Mouse (Mus musculus) forebrain, embryonic 12.5 days (tissue): ENCODE results near the gene Hoxa5. TPM values are rescaled to one million over a fixed set of nuclear protein-coding genes. Genes with fewer than 3 reads are reported as not detected.

ENCODE experiments used
- ATAC-seq: fragments of 200-750 bp; cut with Nextera tagmentation; 2 replicates; pipeline ENCODE4 v1.8.0; 2017; ENCODE audit warnings: moderate TSS enrichment; ENCODE audit not compliant: low FRiP score
- H3K27ac ChIP-seq: fragments of 300-500 bp; sonication (generic); 2 replicates; pipeline ENCODE4 v1.5.1; 2016; ENCODE audit warnings: mild to moderate bottlenecking
- H3K27me3 ChIP-seq: fragments of 300-500 bp; sonication (generic); 2 replicates; pipeline ENCODE4 v1.6.1; 2016; ENCODE audit warnings: mild to moderate bottlenecking
- H3K36me3 ChIP-seq: fragments of 300-500 bp; sonication (generic); replicated peaks from 2 replicates; pipeline ENCODE4 v1.6.1; 2016; ENCODE audit warnings: mild to moderate bottlenecking
- H3K4me1 ChIP-seq: fragments of 300-500 bp; sonication (generic); 2 replicates; pipeline ENCODE4 v1.6.1; 2016
- H3K4me2 ChIP-seq: fragments of 300-500 bp; sonication (generic); 2 replicates; pipeline ENCODE4 v1.6.1; 2016; ENCODE audit warnings: mild to moderate bottlenecking, moderate library complexity
- H3K4me3 ChIP-seq: fragments of 300-500 bp; sonication (generic); replicated peaks from 2 replicates; pipeline ENCODE4 v1.5.1; 2016; ENCODE audit warnings: mild to moderate bottlenecking
- H3K9ac ChIP-seq: fragments of 300-500 bp; sonication (generic); 2 replicates; pipeline ENCODE4 v1.6.1; 2016; ENCODE audit warnings: mild to moderate bottlenecking
- H3K9me3 ChIP-seq: fragments of 300-500 bp; sonication (generic); 2 replicates; pipeline ENCODE4 v1.6.1; 2016
- WGBS: fragments of 180-500 bp; shearing (Covaris S2); methylation state at CpG from one replicate; pipeline ENCODE4 v1.1.7; 2016; 5-methylcytosine and 5-hydroxymethylcytosine counted together
- microRNA counts: library from miRNA; unstranded; fragments of <30 nt; microRNA quantifications from one replicate; lab custom pipeline; 2017
- microRNA-seq: library from miRNA; unstranded; fragments of <30 nt; microRNA quantifications from one replicate; pipeline ENCODE4, GENCODE M21; 2017
- polyA plus RNA-seq: library from polyadenylated mRNA; unstranded; fragments of >200 nt; fragmentation: Nextera tagmentation; extraction: Ambion mirVana; gene quantifications from 2 replicates; pipeline ENCODE4 v1.2.1, GENCODE M21; 2016

The Hoxa5 gene
- polyA plus RNA-seq, 1 experiment from 2014 or later, result not detected

DNA sequence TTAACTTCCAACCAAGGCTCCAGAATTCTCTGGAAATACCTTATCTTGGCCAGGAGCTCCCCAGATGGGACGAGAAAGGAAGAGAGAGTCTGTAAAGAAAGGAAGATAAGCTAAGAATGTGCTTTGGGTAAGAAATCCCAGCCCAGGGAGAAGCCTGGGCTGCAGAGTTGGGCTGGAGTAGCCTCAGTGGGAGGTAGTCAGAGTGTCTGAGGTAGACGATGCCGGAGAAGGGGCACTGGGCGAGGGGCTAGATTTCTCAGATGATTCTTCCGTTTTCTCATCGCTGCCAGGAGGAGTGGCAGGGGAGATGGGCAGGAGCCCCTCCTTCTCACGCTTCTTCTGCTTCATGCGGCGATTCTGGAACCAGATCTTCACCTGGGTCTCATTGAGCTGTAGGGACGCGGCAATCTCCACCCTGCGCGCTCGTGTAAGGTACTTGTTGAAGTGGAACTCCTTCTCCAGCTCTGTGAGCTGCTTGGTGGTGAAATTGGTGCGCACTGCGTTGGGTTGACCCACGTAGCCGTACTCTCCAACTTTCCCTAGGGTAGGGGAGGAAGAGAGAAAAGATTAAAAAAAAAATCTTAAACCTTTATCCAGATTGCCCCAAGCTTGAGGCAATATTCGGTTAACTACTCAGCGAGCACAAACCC, 47.7 kb downstream of the Hoxa5 start:
- H3K4me3 ChIP-seq, result no peak overlapping the region
- ATAC-seq, result no peak
- H3K4me1 ChIP-seq, result peaks cover 16% of the 10 kb centered on the region
- WGBS, result 1% methylated on average over 20 of the region's 20 CpGs
- H3K9me3 ChIP-seq, result no peaks in the 10 kb centered on the region
- no peak overlapping the region for H3K4me2 ChIP-seq
- peaks cover 99% of the 10 kb centered on the region for H3K27me3 ChIP-seq
- H3K27ac ChIP-seq, result no peak overlapping the region
- H3K36me3 ChIP-seq, result no peaks in the 10 kb centered on the region
- no peak overlapping the region for H3K9ac ChIP-seq

- no peaks in the 10 kb centered on the region for H3K36me3 ChIP-seq
- no peak overlapping the region for H3K9ac ChIP-seq
- no peaks in the 10 kb centered on the region for H3K9me3 ChIP-seq
- WGBS, result 34% methylated on average over 3 of the region's 3 CpGs
- ATAC-seq, result no peak
- no peak overlapping the region for H3K4me3 ChIP-seq
- H3K27me3 ChIP-seq, result peaks cover 97% of the 10 kb centered on the region
- no peak overlapping the region for H3K4me2 ChIP-seq
- H3K27ac ChIP-seq, result no peak overlapping the region
- peaks cover 16% of the 10 kb centered on the region for H3K4me1 ChIP-seq
Measured at GRCm38 (mm10) chr6:52155471-52155870, 48.9 kb downstream of the Hoxa5 start.

GRCm38 (mm10) chr6:52154044-52154443, 50.3 kb downstream of the Hoxa5 start:
- Histone ChIP-seq H3K4me2 (no peak overlapping the region), H3K36me3 (no peaks in the 10 kb centered on the region), H3K4me1 (peaks cover 13% of the 10 kb centered on the region), H3K27me3 (peaks cover 97% of the 10 kb centered on the region), H3K9me3 (peaks cover 5% of the 10 kb centered on the region; the same call in 1 of the 2 replicates), H3K27ac (no peak overlapping the region), H3K4me3 (no peak overlapping the region), H3K9ac (no peak overlapping the region)
- 2% methylated on average over 5 of the region's 5 CpGs for WGBS
- no peak for ATAC-seq

DNA sequence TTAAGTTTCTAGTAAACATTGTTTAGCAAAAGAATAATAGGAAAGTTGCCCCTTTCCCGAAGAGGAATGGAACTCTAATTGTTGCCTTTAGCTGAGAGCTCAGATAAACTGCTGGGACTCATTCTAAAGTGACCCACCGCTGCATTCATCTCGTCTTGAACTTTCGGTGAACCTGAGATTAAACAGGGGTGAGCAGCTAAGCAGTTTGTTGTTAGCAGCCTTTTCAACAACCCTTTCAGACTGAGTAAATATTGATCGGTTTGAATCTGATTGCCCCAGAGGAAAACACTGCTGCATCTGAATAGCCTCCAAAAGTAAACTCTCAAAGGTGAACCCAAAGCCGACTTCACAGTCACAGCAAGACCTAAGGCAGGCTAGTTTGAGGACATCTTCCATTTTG, 51.1 kb downstream of the Hoxa5 start:
- WGBS, result under 1% methylated on average over 6 of the region's 6 CpGs
- Histone ChIP-seq H3K4me1 (peaks cover 5% of the 10 kb centered on the region), H3K9ac (no peak overlapping the region), H3K9me3 (peaks cover 5% of the 10 kb centered on the region; the same call in 1 of the 2 replicates), H3K27me3 (peaks cover 93% of the 10 kb centered on the region), H3K4me2 (no peak overlapping the region), H3K4me3 (no peak overlapping the region), H3K27ac (no peak overlapping the region), H3K36me3 (no peaks in the 10 kb centered on the region)
- no peak for ATAC-seq

GRCm38 (mm10) chr6:52152226-52153193, 51.9 kb downstream of the Hoxa5 start:
- H3K4me3 ChIP-seq, result no peak overlapping the region
- no peaks in the 10 kb centered on the region for H3K36me3 ChIP-seq
- peaks cover 93% of the 10 kb centered on the region for H3K27me3 ChIP-seq
- H3K4me2 ChIP-seq, result no peak overlapping the region
- no peaks in the 10 kb centered on the region for H3K4me1 ChIP-seq
- no peak overlapping the region for H3K9ac ChIP-seq
- no peak overlapping the region for H3K27ac ChIP-seq
- H3K9me3 ChIP-seq, result peaks cover 5% of the 10 kb centered on the region; the same call in 1 of the 2 replicates
- WGBS, result 2% methylated on average over 16 of the region's 16 CpGs
- no peak for ATAC-seq

MicroRNAs encoded within 50 kb of the gene (microRNA counts, 519-probe panel; counts per million panel counts)
- not detected for microRNA mmu-miR-196b (lab: Ali Mortazavi, UCI)

Small RNA genes lying within 50 kb of the gene (microRNA-seq; reads per million reads assigned to microRNA genes)
- gene Mir196b, result 33.7 reads per million, percentile 40 among the genes with 10 or more reads in this experiment

Other genes with a start within 250 kb of the Hoxa5 start
- gene Skap2, start 192.0 kb downstream of the Hoxa5 start, polyA plus RNA-seq, result 5.7 and 6.6 TPM in 2 replicates
- gene Hoxa1, start 46.3 kb downstream of the Hoxa5 start, polyA plus RNA-seq, result 0.19 and 0.31 TPM in 2 replicates
- not detected in 2 replicates for gene Hoxa2, start 39.8 kb downstream of the Hoxa5 start, polyA plus RNA-seq
- gene 5730596B20Rik, start 27.1 kb downstream of the Hoxa5 start, polyA plus RNA-seq, result not detected in 2 replicates
- not detected in 2 replicates for gene Hoxa4, start 12.8 kb downstream of the Hoxa5 start, polyA plus RNA-seq
- gene Hoxa6, start 4.1 kb upstream of the Hoxa5 start, polyA plus RNA-seq, result not detected in 2 replicates
- 0.32 TPM in 1 of 2 replicates, not detected in the other for gene Hoxa3, start 8.7 kb upstream of the Hoxa5 start, polyA plus RNA-seq
- gene Gm28308, start 8.8 kb upstream of the Hoxa5 start, polyA plus RNA-seq, result not detected in 2 replicates
- gene Hoxa7, start 17.3 kb upstream of the Hoxa5 start, polyA plus RNA-seq, result not detected in 2 replicates
- gene Hoxa9, start 26.5 kb upstream of the Hoxa5 start, polyA plus RNA-seq, result not detected in 2 replicates
- not detected in 2 replicates for gene Hoxa10, start 36.3 kb upstream of the Hoxa5 start, polyA plus RNA-seq
- not detected in 2 replicates for gene Hoxa11, start 41.2 kb upstream of the Hoxa5 start, polyA plus RNA-seq
- not detected in 2 replicates for gene Hoxa13, start 56.3 kb upstream of the Hoxa5 start, polyA plus RNA-seq
- not detected in 2 replicates for gene Evx1, start 108.9 kb upstream of the Hoxa5 start, polyA plus RNA-seq